8 mouse cellular contexts compared by ENCODE assay signal in genomic region chr7:99365069-99365468, GRCm38 (mm10). TPM values are rescaled to one million over a fixed set of nuclear protein-coding genes. Genes with fewer than 3 reads are reported as not detected.
A peak's percentile ranks its signal among the peaks of the same experiment; 100 is the strongest.
DNase-seq lines count a peak whose midpoint lies in the region; TF ChIP-seq lines count a peak whose summit lies in the region.

No protein-coding gene starts in this region.

- no peak for TF ChIP-seq POLR2A in cerebellum, adult 2 months (IDR thresholded peaks at IDR 0.05; ENCODE audit: borderline replicate concordance, insufficient read depth, low read length)

- no peak overlapping the region for H3K4me3 ChIP-seq in cerebellum, adult 2 months (replicated peaks; ENCODE audit: insufficient read depth, low read depth, low read length)

- WGBS in cerebellum, adult 2 months: 3% methylated on average over 5 of the region's 5 CpGs

- H3K27me3 ChIP-seq in cerebellum, adult 2 months (ENCODE audit: control insufficient read depth, insufficient read depth, low read length): no peaks in the 10 kb centered on the region

- DNase-seq in urinary bladder, postnatal 25 days (ENCODE audit: low spot score): peak; percentile 56
- DNase-seq in urinary bladder, adult 2 months (ENCODE audit: low spot score): no peak
- DNase-seq in cerebellum, adult 2 months: peak; percentile 61 to 69
- DNase-seq in frontal cortex, adult 2 months (ENCODE audit: extremely low spot score in 1 of 2, low spot score in 1 of 2): peak; percentile 56 to 91
- peak; percentile 88 for DNase-seq in kidney, postnatal 10 days
- DNase-seq in lung, postnatal 14 days: peak; percentile 83
- peak; percentile 93 for DNase-seq in retina, embryonic 14.5 days (ENCODE audit: low spot score)
- DNase-seq in spleen, postnatal 36 days (ENCODE audit: low spot score in 2 of 2): no peak

- peak; percentile 96 for TF ChIP-seq CTCF in cerebellum, adult 2 months (IDR thresholded peaks at IDR 0.05; ENCODE audit: borderline replicate concordance, insufficient read depth, low read depth, low read length)

- no peak overlapping the region for H3K27ac ChIP-seq in cerebellum, adult 2 months (ENCODE audit: insufficient read depth, low read length)

- peaks cover 3% of the 10 kb centered on the region; the same call in 1 of the 2 replicates for H3K4me1 ChIP-seq in cerebellum, adult 2 months (ENCODE audit: control insufficient read depth, insufficient read depth, low read length)

RNA-seq across cellular contexts. Expression of gene Serpinh1, which starts 12.0 kb away (rescaled TPM):
- polyA plus RNA-seq in urinary bladder, adult 2 months (2012; rRNA removed): 473 and 550 TPM in 2 replicates
- polyA plus RNA-seq in cerebellum, adult 2 months (2012; rRNA removed): 24.9 and 25.4 TPM in 2 replicates
- 27.5 and 31.8 TPM in 2 replicates for polyA plus RNA-seq in frontal cortex, adult 2 months (2012; rRNA removed)

RNA-seq across cellular contexts. Expression of gene Gdpd5, which starts 16.1 kb away (rescaled TPM):
- polyA plus RNA-seq in urinary bladder, adult 2 months (2012; rRNA removed): 15.8 and 20.9 TPM in 2 replicates
- 49.4 and 50.0 TPM in 2 replicates for polyA plus RNA-seq in cerebellum, adult 2 months (2012; rRNA removed)
- 54.1 and 66.2 TPM in 2 replicates for polyA plus RNA-seq in frontal cortex, adult 2 months (2012; rRNA removed)

Comparison
In these comparisons a context has a peak if more than half of its experiments do, and no peak if none do; other contexts are left out.
1. DNase-seq: peak in urinary bladder, postnatal 25 days (single experiment), cerebellum, adult 2 months (2 of 2), frontal cortex, adult 2 months (2 of 2), kidney, postnatal 10 days (single experiment), lung, postnatal 14 days (single experiment) and retina, embryonic 14.5 days (single experiment); none in urinary bladder, adult 2 months (single experiment) and spleen, postnatal 36 days (0 of 2).
2. RNA of gene Serpinh1, which starts 12.0 kb away (polyA plus RNA-seq): 473 to 550 TPM in urinary bladder, adult 2 months; 27.5 to 31.8 TPM in frontal cortex, adult 2 months and 24.9 to 25.4 TPM in cerebellum, adult 2 months; every median in the first group is over 10 times any median in the second.